Mouse (Mus musculus) forebrain, embryonic 12.5 days (tissue): ENCODE measurements around the gene Slc38a7. TPM values are rescaled to one million over a fixed set of nuclear protein-coding genes. Genes with fewer than 3 reads are reported as not detected.
A peak's percentile ranks its signal among the peaks of the same experiment; 100 is the strongest.
"Not testable (repeated sequence)": the region's sequence is repeated elsewhere in the genome, so short reads cannot be mapped to it uniquely, and the experiment has no call there.

Experiments used
- ATAC-seq: fragments of 200-750 bp; cut with Nextera tagmentation; 2 replicates; pipeline ENCODE4 v1.8.0; 2017; ENCODE audit warnings: moderate TSS enrichment; ENCODE audit not compliant: low FRiP score
- H3K27ac ChIP-seq: fragments of 300-500 bp; sonication (generic); 2 replicates; pipeline ENCODE4 v1.5.1; 2016; ENCODE audit warnings: mild to moderate bottlenecking
- H3K27me3 ChIP-seq: fragments of 300-500 bp; sonication (generic); 2 replicates; pipeline ENCODE4 v1.6.1; 2016; ENCODE audit warnings: mild to moderate bottlenecking
- H3K36me3 ChIP-seq: fragments of 300-500 bp; sonication (generic); replicated peaks from 2 replicates; pipeline ENCODE4 v1.6.1; 2016; ENCODE audit warnings: mild to moderate bottlenecking
- H3K4me1 ChIP-seq: fragments of 300-500 bp; sonication (generic); 2 replicates; pipeline ENCODE4 v1.6.1; 2016
- H3K4me2 ChIP-seq: fragments of 300-500 bp; sonication (generic); 2 replicates; pipeline ENCODE4 v1.6.1; 2016; ENCODE audit warnings: mild to moderate bottlenecking, moderate library complexity
- H3K4me3 ChIP-seq: fragments of 300-500 bp; sonication (generic); replicated peaks from 2 replicates; pipeline ENCODE4 v1.5.1; 2016; ENCODE audit warnings: mild to moderate bottlenecking
- H3K9ac ChIP-seq: fragments of 300-500 bp; sonication (generic); 2 replicates; pipeline ENCODE4 v1.6.1; 2016; ENCODE audit warnings: mild to moderate bottlenecking
- H3K9me3 ChIP-seq: fragments of 300-500 bp; sonication (generic); 2 replicates; pipeline ENCODE4 v1.6.1; 2016
- WGBS: fragments of 180-500 bp; shearing (Covaris S2); methylation state at CpG from one replicate; pipeline ENCODE4 v1.1.7; 2016; 5-methylcytosine and 5-hydroxymethylcytosine counted together
- polyA plus RNA-seq: library from polyadenylated mRNA; unstranded; fragments of >200 nt; fragmentation: Nextera tagmentation; extraction: Ambion mirVana; gene quantifications from 2 replicates; pipeline ENCODE4 v1.2.1, GENCODE M21; 2016

The Slc38a7 gene
- polyA plus RNA-seq, 1 experiment from 2014 or later: 21.3 TPM

DNA sequence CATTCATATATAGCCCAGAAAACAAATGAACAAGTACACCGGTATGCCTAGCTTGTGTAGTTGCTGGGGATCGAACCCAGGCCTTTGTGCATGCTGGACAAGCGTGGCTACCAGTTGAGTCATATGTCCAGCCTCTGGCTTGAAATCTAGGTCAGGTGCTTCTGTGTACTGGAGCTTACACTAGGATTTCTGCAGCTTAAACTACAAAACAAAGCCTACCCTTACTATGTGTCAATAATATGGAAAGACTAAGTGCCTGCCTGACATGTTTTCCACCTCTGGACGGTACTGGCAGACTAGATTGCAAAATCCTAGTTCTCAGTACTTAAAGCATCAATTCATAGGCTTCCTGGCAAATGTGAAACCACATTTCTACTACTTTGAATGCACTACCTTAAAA is 26.5 kb upstream of the Slc38a7 start:
- Histone ChIP-seq H3K4me1 (peaks cover 24% of the 10 kb centered on the region), H3K4me3 (no peak overlapping the region), H3K9ac (no peak overlapping the region), H3K9me3 (no peaks in the 10 kb centered on the region), H3K27me3 (no peaks in the 10 kb centered on the region), H3K27ac (no peak overlapping the region), H3K36me3 (peaks cover 25% of the 10 kb centered on the region), H3K4me2 (no peak overlapping the region)
- WGBS: 91% methylated on average over 4 of the region's 4 CpGs
- ATAC-seq: no peak

- peak overlapping the region; percentile 52 for H3K4me2 ChIP-seq
- H3K9ac ChIP-seq: no peak overlapping the region
- peak; percentile 81 for ATAC-seq
- 37% methylated on average over 12 of the region's 12 CpGs for WGBS
- peaks cover 20% of the 10 kb centered on the region for H3K4me1 ChIP-seq
- H3K4me3 ChIP-seq: peak overlapping the region; percentile 23
- H3K27ac ChIP-seq: peak overlapping the region; percentile 84
- H3K9me3 ChIP-seq: no peaks in the 10 kb centered on the region
- peaks cover 39% of the 10 kb centered on the region for H3K36me3 ChIP-seq
- no peaks in the 10 kb centered on the region for H3K27me3 ChIP-seq
These were observed 25.0 kb upstream of the Slc38a7 start for GRCm38 (mm10) chr8:95878176-95878962.

GRCm38 (mm10) chr8:95875270-95875669 is 21.9 kb upstream of the Slc38a7 start:
- H3K27me3 ChIP-seq: no peaks in the 10 kb centered on the region
- H3K4me1 ChIP-seq: peaks cover 20% of the 10 kb centered on the region
- H3K27ac ChIP-seq: no peak overlapping the region
- H3K4me3 ChIP-seq: no peak overlapping the region
- H3K9ac ChIP-seq: no peak overlapping the region
- no peak overlapping the region for H3K4me2 ChIP-seq
- peaks cover 69% of the 10 kb centered on the region for H3K36me3 ChIP-seq
- ATAC-seq: no peak
- H3K9me3 ChIP-seq: no peaks in the 10 kb centered on the region
- WGBS: 96% methylated on average over 7 of the region's 7 CpGs

- Histone ChIP-seq H3K9ac (no peak overlapping the region), H3K36me3 (peaks cover 94% of the 10 kb centered on the region), H3K4me1 (no peaks in the 10 kb centered on the region), H3K4me3 (no peak overlapping the region), H3K4me2 (no peak overlapping the region), H3K9me3 (no peaks in the 10 kb centered on the region), H3K27ac (no peak overlapping the region), H3K27me3 (no peaks in the 10 kb centered on the region)
- ATAC-seq: no peak
- WGBS: 94% methylated on average over 16 of the region's 16 CpGs
These were observed 18.4 kb upstream of the Slc38a7 start for GRCm38 (mm10) chr8:95871690-95872089.

DNA sequence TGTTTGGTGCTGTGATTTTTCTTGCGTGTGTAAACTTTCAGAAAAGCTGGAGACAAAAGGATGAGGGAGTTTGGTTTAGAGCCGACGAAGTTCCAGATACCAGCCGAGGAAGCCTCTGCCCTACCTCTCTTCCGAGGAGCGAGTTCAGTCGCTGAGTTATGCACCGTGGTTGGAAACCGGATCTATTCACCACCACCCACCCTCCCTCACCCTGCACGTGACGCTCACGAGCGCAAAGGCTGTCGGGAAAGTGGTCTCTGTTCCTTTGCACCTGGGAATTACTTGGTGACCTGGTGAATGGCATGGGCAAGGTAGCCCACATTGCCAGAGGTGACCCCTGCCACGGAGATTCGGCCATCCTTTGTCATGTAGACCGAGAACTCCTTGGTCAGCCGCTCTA is 11.5 kb upstream of the Slc38a7 start:
- 96% methylated on average over 18 of the region's 18 CpGs for whole genome bisulfite sequencing
- not testable (repeated sequence) for H3K4me3 ChIP-seq, H3K9ac ChIP-seq, H3K27ac ChIP-seq, H3K27me3 ChIP-seq, ATAC-seq, H3K4me2 ChIP-seq, H3K9me3 ChIP-seq, H3K4me1 ChIP-seq
- peaks cover 49% of the 10 kb centered on the region for H3K36me3 ChIP-seq

DNA sequence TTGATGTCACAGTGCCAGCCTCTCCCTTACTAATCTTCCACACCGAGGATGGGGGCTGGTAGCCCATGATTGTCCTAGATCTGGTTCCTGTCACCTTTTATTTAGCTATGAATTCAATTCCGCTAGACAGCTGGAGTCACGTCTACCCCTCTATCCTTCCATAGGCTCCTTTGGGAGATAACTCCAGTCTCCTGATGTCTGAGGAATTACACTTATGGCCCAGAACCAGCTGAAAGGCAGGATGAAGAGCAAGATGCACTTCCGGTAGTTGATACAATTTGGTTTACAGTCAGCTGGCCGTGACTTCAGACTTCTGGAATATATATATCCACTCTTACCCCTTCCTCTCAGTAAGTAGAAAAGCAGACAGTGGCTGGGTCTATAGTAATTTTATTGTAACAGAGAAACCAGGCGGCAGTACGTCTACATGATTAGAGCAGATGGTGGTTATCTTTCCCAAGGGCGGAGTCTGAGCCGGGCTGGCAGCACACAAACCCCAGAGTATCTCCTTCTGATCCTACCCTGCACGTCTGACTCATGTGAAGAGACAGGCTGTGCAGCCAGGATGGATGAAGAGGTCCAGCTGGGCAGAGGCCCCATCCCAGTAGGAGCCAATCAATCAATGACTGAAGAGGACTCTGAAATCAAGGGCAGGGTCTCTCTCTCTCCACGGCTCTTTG is 10.6 kb upstream of the Slc38a7 start:
- 93% methylated on average over 10 of the region's 11 CpGs for WGBS
- not testable (repeated sequence) for H3K27me3 ChIP-seq, ATAC-seq, H3K9me3 ChIP-seq, H3K9ac ChIP-seq, H3K27ac ChIP-seq, H3K4me2 ChIP-seq, H3K4me1 ChIP-seq, H3K4me3 ChIP-seq
- H3K36me3 ChIP-seq: peaks cover 41% of the 10 kb centered on the region

DNA sequence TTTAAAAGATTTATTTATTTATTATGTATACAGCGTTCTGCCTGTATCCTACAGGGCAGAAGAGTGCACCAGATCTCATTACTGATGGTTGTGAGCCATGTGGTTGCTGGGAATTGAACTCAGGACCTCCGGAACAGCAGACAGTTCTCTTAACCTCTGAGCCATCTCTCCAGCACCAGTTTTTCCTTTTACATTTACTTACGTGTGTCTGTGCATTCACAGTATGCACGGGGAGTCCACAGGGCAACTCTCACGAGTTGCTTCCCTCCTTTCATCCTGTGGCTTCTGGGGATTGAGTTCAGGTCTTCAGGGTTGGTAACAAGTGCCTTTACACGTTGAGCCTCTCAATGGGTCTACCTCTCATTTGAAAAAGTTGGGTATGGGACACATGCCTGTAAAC is 835 bp upstream of the Slc38a7 start:
- Histone ChIP-seq H3K4me2 (no peak overlapping the region), H3K36me3 (no peaks in the 10 kb centered on the region), H3K9me3 (no peaks in the 10 kb centered on the region), H3K27ac (no peak overlapping the region), H3K9ac (no peak overlapping the region), H3K27me3 (no peaks in the 10 kb centered on the region), H3K4me1 (peaks cover 11% of the 10 kb centered on the region), H3K4me3 (no peak overlapping the region)
- ATAC-seq: no peak
- 79% methylated on average over 6 of the region's 6 CpGs for WGBS

GRCm38 (mm10) chr8:95852290-95852689 is 1.0 kb downstream of the Slc38a7 start:
- Histone ChIP-seq H3K27ac (no peak overlapping the region), H3K4me1 (peaks cover 11% of the 10 kb centered on the region), H3K4me3 (peak overlapping the region; percentile 66), H3K9ac (no peak overlapping the region), H3K9me3 (no peaks in the 10 kb centered on the region), H3K27me3 (no peaks in the 10 kb centered on the region), H3K36me3 (peaks cover 6% of the 10 kb centered on the region; the same call in 1 of the 2 replicates), H3K4me2 (peak overlapping the region; percentile 83)
- ATAC-seq: no peak
- 89% methylated on average over 4 of the region's 4 CpGs for WGBS

DNA sequence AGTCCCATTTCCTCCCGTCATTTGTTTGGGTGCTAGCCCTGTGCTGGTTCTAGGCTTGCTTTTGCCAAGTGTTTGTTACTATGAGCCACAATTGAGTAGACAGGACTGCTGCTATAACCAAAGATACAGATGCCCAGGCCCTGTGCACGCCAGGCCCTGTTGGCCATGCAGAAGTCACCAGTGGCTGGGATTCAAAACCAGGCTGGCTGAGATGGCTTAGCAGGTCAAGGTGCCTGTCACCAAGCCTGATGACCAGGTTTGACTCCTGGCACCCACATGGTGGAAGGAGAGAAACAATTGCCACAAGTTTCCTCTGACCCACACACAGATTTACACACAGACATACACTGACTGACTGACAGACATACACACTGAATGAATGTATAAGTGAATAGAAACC is 3.0 kb downstream of the Slc38a7 start:
- 93% methylated on average over 2 of the region's 2 CpGs for WGBS
- no peak overlapping the region for H3K4me3 ChIP-seq
- H3K27me3 ChIP-seq: no peaks in the 10 kb centered on the region
- no peak for ATAC-seq
- H3K36me3 ChIP-seq: peaks cover 14% of the 10 kb centered on the region; the same call in 1 of the 2 replicates
- H3K9me3 ChIP-seq: no peaks in the 10 kb centered on the region
- H3K9ac ChIP-seq: no peak overlapping the region
- H3K27ac ChIP-seq: no peak overlapping the region
- H3K4me2 ChIP-seq: no peak overlapping the region
- H3K4me1 ChIP-seq: peaks cover 11% of the 10 kb centered on the region

GRCm38 (mm10) chr8:95848734-95849464 is 4.4 kb downstream of the Slc38a7 start:
- WGBS: 91% methylated on average over 19 of the region's 19 CpGs
- H3K9ac ChIP-seq: no peak overlapping the region
- no peak overlapping the region for H3K4me2 ChIP-seq
- peaks cover 11% of the 10 kb centered on the region for H3K4me1 ChIP-seq
- no peaks in the 10 kb centered on the region for H3K27me3 ChIP-seq
- no peaks in the 10 kb centered on the region for H3K9me3 ChIP-seq
- no peak for ATAC-seq
- H3K27ac ChIP-seq: no peak overlapping the region
- H3K36me3 ChIP-seq: peaks cover 27% of the 10 kb centered on the region
- no peak overlapping the region for H3K4me3 ChIP-seq

DNA sequence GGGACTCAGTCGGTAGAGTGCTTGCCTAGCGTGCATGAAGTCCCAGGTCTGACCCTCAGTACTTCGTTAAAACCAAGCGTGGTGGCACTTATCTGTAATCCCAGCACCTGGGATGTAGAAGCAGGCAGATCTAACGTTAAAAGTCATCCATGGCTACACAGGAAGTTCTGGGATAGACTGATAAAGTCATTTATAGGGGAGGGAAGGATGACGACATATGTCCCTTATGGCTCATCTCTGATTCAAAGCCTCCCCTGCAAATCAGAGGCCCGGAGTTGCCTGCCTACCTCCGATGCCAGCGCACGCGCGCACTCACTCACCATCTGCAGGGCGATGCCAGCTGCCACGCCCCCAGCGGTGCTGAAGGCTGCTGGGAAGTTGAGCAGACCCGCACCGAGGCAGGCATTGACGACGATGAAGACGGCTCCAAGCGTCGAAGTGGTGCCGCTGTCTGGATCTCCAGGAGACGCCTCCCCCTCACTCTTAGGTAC is 5.2 kb downstream of the Slc38a7 start:
- no peak overlapping the region for H3K4me2 ChIP-seq

DNA sequence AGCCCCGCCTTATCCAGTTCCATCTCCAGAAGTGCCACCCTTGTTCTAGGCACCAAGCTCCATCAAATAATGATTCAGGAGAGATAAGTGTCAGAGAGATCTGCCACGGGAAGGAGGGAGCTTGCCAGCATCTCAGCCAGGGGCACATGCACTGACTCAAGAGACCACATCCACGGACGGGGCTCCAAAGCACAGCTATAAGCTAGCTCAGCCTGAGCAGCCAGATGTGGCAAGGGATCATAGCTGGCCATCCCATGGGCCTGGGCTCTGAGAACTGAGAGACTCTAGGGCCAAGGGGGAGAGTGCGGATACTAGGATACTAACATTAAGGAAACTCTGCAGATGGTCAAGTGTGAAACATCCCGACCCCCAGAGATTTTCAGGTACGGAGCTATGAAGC is 8.3 kb downstream of the Slc38a7 start:
- Histone ChIP-seq H3K4me1 (no peaks in the 10 kb centered on the region), H3K4me2 (no peak overlapping the region), H3K9ac (no peak overlapping the region), H3K27ac (no peak overlapping the region), H3K9me3 (no peaks in the 10 kb centered on the region), H3K27me3 (no peaks in the 10 kb centered on the region), H3K36me3 (peaks cover 52% of the 10 kb centered on the region), H3K4me3 (no peak overlapping the region)
- no peak for ATAC-seq
- WGBS: 93% methylated on average over 7 of the region's 7 CpGs

More for the DNA sequence above, 5.2 kb downstream of the Slc38a7 start:
- WGBS: 83% methylated on average over 24 of the region's 24 CpGs
- Histone ChIP-seq H3K4me3 (no peak overlapping the region), H3K4me1 (peaks cover 11% of the 10 kb centered on the region), H3K9me3 (no peaks in the 10 kb centered on the region), H3K27ac (no peak overlapping the region), H3K27me3 (no peaks in the 10 kb centered on the region), H3K9ac (no peak overlapping the region), H3K36me3 (peaks cover 34% of the 10 kb centered on the region)
- no peak for ATAC-seq
